Mouse (Mus musculus) adrenal gland, adult (tissue): ENCODE measurements around the gene Pou2f3.
A peak's percentile ranks its signal among the peaks of the same experiment; 100 is the strongest.

Experiments
- DNase-seq, 2 experiments: peaks; one replicate each; pipeline ENCODE4 v3.0.0; 2022 to 2023; ENCODE audit warnings: low spot score in 1 of 2; ENCODE audit not compliant: inconsistent age in 2 of 2

Gene Pou2f3

DNA sequence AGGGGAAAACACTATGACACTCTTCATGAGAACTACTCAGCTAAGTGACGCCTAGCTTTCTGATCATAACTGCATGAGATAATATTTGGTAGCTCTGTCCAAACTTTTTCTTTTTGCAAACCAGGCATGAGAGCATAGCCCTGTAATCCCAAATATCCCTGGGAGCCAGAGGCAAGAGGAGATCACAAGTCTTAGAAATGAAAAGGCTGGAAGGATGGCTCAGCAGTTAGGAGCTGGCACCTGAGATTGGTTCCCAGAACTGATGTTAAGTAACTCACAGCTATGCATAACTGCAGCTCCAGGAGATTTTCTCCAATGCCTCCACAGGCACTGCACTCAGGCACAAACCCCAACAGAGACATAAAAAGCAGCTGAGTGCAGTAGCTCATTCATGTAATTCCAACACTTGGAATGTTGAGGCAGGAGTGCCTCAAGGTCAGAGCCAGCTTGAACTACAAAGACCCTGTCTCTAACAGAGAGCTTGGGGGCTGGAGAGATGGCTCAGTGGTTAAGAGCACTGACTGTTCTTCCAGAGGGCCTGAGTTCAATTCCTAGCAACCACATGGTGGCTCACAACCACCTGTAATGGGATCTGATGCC lies 124.4 kb downstream of the Pou2f3 start:
- DNase-seq = no peak

DNA sequence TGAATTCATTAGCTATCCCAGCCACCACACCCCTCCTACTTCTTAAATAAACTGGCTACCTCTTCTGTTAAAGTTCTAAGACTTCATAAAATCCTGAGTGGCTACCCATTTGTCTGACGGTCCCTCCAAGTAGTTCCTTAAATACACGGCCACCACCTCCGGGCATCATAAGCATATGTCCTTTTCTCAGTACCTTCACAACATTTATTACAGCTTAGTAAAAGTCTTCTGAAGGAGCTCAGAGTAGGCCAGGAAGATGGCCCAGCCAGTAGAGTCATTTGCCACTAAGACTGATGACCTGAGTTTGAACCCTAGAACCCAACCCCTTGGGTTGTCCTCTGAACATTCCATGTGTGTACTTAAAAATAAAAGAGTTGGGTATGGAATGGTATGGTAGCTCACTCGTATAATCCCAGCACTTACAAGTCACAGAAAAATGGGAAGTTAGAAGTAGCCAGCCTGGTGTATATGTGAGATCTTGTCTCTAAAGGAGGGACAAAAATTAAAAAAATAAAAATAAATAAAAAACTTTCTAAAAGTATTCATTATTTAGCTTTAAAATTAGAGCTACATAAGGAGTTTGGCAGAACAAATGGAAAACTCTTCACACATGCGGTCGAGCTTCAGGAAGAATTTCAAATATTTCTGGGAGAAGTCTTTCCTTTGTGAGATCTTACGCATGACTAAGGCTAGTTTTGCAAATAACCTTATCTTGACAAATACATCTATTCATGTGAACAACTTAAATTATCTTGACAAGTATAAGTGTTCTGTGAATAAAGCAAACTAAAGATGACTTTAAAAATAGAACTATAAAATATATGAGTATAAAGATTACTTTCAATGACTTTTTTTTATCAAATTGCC lies 125.4 kb downstream of the Pou2f3 start:
- DNase-seq = no peak

DNA sequence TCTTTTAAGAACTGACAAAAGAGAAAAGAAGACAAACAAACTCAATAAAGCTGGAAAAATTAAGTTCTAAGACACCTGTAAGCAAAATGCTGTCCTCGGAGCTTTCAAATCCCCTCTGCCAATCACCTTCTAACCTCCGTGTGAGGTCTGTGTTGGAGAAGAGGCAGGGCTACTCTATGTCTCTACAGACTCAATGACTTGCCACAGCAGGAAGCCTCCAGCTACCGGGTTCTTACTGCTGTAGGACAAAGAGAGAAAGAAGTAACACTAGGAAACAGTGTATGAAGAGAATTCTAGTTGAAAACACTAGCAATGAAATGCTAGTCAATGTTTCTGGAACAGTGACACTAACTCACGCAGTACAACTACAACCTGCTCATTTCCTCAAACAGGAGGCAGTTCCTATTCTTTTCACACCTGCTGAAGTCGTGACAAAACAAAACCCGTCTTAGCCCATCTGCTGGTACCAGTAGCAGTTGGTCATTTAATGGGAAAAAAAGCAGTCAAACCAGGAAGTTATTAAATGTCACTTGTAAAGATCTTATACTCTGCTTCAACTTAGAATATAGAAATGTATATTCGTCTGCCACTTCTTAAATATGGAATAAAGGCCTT lies 126.6 kb downstream of the Pou2f3 start:
- no peak for DNase-seq

DNA sequence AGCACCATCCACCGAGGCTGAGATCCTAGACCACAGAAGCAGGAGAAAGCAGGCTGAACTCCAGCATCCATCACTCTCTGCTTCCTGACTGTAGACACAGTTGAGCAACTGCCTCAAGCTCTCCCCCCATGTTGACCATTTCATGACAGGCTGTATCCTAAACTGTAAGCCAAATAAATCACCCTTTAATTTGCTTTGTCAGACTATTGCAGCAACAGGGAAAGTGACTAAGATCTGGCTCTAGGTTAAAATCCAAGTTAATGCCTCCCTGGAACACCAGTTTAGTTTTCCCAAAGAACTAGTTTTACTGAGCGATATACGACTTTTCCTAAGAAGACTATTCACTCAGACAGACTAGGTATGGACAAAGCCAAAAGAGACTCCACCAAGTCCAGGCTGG lies 131.5 kb downstream of the Pou2f3 start:
- DNase-seq = peak in 1 of 2 experiments; percentile 57

DNA sequence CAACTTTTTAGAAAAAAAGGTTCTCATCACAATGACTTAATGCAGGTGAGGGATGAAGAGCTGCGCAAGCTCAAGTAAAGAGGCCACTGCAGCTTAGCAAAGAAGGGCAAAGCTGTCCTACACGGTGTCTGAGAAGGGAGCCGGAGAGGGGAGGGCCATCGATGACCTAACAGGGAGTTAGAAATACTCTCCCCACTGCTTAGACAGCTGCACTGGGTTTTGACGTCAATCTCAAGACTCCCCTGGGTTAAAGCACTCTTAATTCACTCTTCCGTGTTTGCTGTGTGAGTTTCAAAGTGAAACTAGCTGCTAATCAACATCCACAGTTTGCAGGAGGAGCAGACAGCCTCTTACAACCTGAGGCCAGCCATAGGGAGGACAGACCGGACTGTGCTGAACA lies 134.0 kb downstream of the Pou2f3 start:
- DNase-seq = no peak

DNA sequence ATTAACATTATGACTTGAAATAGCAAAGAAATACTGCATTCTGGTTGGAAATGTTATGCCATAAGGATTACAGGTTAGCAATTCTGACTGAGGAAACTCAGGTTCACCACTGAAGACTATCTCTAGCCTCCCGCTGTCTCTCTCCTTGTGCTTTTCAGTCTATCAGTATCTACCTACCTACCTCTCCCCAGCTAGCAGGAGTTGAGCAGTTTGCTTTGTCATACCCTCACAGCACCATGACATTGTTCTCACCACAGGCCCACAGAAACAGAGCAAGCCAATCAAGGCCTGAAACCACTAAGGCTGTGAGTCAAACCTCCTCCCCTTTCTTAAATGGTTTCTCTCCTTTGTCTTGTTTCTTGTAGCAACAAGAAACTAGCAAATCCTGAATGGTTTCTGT lies 135.6 kb downstream of the Pou2f3 start:
- no peak for DNase-seq
